Mouse (Mus musculus) gastrocnemius, postnatal 25 days (tissue): ENCODE data around the gene Arid3b. TPM values are rescaled to one million over a fixed set of nuclear protein-coding genes. Genes with fewer than 3 reads are reported as not detected.

Source experiments
- DNase-seq: peaks from one replicate; pipeline ENCODE4 v3.0.0; 2022
- total RNA-seq, 2 experiments: library from RNA; stranded (reverse); gene quantifications; 1 replicate in 1 of 2; 2 replicates in 1 of 2; pipeline ENCODE4 v1.2.3; 2021

Arid3b gene
- total RNA-seq, 2 experiments from 2014 or later, result 2.1 to 2.8 TPM

- no peak for DNase-seq
Measured at GRCm38 (mm10) chr9:57775736-57776135, 60.9 kb downstream of the Arid3b start.

- no peak for DNase-seq
Measured at GRCm38 (mm10) chr9:57775026-57775425, 61.6 kb downstream of the Arid3b start.

- DNase-seq, result no peak
Measured at GRCm38 (mm10) chr9:57774168-57774567, 62.4 kb downstream of the Arid3b start.

- no peak for DNase-seq
Measured at GRCm38 (mm10) chr9:57773754-57774153, 62.8 kb downstream of the Arid3b start.

DNA sequence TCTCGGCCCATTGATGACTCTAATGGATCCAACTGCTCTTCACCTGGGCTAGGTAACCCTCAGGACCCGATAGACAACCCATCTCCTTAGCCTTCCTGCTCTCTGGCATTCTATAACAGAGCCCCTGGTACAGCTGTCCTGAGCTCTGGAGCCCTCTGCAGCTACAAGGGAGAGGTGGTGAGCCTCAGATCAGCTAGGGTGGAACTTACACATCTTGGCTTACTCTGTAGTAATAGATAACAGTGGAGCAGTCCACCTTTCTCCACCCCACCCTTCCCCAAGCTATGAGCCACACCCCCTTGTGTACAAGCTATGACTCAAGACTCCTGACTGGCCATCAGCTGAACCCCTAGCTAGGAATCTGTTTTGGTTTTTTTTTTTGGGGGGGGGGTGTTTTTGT lies 65.8 kb downstream of the Arid3b start:
- no peak for DNase-seq

DNA sequence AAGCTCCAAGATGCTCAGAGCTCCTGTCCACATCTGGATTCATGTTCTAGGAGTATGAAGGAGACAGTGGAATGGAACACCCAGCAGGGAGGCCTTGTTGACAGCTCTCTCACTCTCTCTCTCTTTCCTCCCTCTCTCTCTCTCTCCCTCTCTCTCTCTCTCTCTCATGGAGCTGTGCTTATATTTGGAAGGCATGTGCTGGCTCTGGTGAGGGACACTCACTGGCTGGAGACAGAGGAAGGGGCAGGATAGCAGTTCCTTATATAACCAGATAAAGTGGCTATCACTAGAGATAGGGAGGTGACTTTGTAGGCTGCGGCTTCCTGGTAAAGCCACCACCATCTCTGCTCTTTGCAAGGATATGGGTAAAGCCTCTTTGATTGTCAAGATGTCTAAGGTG lies 66.4 kb downstream of the Arid3b start:
- no peak for DNase-seq

- DNase-seq, result peak; percentile 57
Measured at GRCm38 (mm10) chr9:57769539-57770069, 67.0 kb downstream of the Arid3b start.

DNA sequence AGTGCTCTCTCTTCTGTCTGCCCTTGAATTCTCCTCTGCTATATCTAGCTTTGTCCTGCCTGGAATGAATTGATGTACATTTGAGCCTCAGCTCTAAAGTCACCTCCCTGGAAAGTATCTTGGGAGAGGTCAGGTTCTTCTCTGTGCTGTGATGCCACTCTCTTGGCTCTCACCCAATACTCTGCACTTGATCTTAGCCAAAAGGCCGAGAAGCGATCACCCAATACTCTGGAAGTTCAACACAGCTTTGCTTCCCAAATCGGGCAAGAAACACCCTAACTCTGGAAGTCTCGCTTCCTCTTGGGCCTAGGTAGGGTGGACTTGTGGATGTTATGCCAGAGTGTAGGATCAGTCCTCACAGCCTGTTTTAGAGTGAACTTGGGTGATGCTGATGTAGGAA lies 69.4 kb downstream of the Arid3b start:
- DNase-seq, result no peak

DNA sequence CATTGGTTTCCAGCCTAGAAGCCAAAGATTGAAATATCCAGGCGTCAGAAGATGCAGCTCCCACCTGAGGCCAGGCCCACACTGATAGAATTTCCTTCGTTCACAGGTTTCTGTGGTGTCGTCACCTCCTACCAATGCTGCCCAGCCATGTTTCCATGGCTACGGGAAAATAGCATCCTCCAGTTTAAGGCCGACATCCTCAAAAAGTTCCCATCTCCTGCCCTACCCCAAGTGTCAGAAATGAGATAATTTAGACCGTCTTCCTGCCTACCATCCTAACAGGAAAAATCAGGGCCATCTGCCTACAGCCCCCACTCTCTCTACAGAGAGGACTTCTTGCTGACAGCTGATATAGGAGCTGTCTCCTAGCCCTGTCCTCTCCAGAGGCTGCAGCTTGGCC lies 70.2 kb downstream of the Arid3b start:
- no peak for DNase-seq

DNA sequence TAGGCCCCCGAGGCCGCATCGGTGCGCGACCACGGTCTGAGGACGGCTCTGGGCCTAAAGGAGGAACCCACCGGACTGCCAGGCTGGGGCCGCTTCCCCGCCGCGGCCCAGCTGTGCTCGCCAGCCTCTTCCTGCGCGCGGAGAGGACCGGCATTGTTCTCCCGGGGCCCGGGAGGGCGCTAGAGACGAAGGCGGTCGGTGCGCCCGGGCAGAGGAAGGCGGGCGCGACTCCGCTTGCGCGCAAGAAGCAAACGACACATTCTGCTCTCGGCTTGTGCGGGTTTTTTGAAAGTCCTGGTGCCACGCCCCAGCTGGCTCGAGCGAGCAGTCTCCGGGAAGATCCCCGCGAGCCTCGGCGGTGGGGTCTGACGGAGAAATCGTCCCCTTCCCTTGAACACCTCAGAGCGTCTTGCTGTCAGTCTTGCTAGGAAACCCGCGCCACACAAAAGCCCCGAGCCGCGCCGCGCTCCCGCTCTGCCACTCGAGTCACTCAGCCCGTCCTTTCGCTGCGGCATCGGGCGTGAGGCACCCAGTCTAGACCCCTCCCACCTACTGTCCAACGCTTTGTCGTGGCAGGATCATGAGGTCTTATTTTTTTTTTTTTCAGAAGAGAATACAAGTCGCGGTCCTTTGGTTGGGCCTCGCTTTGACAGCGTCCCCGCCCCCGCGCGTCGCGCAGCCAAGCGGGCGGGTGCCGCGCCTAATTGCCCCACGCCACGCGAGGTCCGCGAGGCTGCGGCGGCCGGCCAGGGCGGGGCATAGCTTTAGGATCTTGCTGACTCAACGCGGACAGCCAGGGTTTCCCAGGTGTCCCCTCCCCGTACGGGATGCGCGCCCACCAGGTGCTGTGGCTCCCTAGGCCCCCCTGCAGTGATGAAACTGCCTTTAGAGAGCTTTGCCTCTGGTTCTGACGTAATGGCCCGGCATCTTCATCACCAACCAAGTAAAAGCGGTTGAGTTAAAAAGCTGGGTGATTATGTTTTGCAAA lies 70.9 kb downstream of the Arid3b start, which contains the start of gene Clk3:
Gene Clk3 (minus strand): TSS at position 497 of the 988 bp plus-strand sequence.
- peak; percentile 62 for DNase-seq

- peak; percentile 97 for DNase-seq
Measured at GRCm38 (mm10) chr9:57764974-57765363, 71.6 kb downstream of the Arid3b start.

DNA sequence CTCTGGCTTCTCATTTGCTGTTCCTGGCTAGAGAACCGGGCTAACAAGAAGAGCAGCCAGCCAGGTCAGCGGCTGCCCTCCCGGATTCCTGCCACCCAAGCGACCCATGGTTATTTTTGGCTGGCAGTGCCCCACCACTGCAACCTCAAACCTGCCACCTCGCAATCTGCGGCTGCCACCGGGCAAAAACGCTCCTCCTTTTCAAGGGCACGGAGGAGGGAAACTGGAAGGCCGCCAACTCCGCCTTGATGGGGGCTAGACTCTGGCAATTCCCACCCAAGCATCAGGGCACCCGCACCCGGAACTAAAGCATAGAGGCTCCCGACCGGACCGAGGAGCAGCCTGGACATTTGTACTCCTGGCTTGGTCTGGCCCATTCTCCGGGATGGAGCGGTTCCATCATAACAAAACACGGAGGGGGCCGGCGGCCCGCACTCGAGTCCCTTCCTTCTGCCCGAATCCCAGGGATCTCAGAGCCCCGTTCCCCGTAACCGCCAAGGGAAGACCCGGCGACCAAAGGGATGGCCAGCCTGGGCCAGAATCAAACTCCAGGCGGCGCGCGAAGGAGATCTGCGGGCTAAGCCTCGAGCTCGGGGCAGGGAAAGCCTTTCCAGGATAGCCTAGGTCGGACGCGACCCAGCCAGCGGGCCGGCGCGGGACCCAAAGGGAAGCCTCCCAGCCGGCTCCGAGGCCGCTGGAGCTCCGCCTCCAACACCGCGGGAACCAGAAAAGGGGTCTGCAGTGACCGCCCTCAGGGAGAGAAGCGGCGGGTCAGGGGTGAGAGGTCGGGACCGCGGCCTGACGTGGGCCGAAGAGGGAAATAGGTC lies 72.2 kb downstream of the Arid3b start:
- peak; percentile 83 for DNase-seq

- peak; percentile 49 for DNase-seq
Measured at GRCm38 (mm10) chr9:57762563-57762991, 74.0 kb downstream of the Arid3b start.

DNA sequence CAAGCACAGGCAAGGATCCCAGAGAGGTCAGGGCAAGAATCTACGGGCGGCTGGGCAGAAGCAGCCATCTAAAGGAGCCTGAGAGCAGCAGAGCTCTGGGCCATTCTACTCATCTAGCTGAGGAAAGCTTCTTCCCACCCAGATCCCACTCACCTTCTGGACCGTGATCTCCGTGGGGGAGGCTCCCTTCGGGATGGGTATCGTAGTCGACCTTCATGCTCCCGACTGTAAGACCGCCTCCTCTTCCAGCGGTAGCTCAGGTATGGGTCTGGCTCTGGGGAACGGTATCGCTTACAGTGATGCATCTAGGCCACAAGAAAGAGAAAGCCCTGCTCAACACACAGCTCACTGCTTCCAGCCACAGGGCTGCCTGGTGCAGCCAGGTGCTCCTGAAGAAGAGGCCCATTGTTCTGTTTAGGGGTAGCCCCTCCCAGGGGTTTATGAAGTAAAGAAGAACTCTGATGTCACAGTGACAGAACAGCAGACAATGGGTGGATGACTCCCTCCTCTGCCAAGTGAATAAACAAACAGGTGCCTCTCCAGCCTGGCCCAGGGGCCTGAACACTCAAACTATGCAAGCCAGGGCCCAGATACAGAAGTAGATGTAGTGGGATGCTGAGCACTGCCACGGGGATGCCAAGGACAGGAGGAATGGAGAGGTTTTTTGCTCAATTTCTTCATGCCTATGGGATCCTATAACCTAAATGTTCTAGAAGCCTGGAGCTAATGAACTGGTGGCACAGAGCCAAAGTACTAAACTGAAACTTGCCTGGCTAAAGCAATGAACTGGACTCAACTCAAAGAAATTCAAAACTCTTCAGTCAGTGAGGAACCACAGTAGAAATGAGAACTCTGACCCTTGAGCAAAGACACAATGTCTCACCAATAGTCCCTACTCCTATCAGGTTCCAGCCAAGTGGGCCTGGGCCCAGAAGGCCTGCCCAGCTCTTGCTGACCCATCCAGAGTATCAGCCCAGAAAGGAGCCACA lies 74.7 kb downstream of the Arid3b start:
- peak; percentile 64 for DNase-seq

DNA sequence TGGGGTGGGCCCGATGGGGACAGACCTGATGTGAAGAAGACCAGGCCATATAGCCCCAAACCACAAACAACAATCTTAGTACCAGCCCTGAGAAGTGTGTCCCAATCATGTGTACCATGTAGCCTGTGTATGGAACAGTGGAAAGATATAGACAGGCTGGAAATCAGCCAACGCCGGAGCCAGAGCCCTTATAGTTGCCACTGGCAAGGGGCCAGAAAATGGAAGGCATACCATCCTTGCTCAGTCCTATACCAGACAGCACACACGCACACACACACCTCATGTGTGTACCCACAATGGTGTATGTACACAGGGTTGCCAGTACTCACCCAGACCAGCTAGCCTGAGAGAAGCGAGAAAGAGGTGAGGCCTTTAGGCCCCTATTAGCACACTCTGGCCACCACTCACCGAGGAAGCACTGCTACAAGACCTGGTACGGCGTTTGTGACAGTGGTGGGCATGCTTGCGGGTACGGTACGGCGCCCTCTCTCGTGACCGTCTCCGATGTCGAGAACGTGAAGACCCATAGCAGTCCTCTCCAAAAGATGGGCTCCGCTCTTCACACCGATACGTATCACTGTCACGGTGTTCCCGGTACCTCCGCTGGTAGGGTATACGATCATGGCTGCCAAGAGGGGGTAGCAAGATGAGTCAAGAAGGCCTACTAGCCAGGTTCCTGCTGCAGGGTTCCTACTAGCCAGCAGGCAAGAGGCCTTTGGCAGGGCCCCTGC lies 76.0 kb downstream of the Arid3b start:
- no peak for DNase-seq

DNA sequence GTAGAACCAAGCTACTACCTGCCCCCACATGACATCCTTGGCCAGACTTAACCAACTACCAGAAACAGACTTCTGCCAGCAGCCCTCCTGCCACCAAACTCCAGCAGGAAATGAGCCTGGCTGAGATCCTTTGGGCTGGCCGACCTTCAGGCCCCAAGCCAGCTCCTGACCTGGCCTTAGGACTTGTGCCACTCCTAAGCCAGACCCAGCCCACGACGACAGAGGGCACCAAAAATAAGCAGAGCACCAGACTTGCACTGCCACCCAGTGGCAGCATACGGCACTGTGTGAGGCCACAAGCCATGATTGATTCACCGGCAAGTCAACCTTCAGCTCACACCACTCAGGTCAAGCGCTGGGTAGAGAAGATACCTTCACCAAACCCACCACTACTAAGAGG lies 77.3 kb downstream of the Arid3b start:
- peak; percentile 83 for DNase-seq

GRCm38 (mm10) chr9:57758528-57758927 lies 78.1 kb downstream of the Arid3b start:
- no peak for DNase-seq

DNA sequence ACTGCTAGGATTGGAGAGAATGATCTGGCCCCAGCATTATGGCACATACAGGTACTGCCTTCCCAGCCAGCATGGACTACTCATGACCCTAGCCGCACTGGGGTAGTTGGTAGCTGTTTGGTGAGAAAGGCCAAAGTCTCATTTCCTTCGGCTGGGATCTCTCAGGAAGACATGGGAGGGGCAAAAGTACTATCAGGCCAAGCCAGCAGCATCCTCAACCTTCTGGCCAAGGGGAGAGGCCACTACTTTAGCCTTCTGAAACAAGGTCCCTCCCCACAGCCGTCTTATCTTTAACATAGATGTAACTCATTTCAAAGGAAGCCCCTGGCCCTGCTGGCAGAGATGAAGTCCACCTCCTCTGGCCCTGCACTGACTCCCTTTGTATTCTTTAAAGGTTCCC lies 79.0 kb downstream of the Arid3b start:
- no peak for DNase-seq

GRCm38 (mm10) chr9:57750901-57751300 lies 85.7 kb downstream of the Arid3b start:
- no peak for DNase-seq

DNA sequence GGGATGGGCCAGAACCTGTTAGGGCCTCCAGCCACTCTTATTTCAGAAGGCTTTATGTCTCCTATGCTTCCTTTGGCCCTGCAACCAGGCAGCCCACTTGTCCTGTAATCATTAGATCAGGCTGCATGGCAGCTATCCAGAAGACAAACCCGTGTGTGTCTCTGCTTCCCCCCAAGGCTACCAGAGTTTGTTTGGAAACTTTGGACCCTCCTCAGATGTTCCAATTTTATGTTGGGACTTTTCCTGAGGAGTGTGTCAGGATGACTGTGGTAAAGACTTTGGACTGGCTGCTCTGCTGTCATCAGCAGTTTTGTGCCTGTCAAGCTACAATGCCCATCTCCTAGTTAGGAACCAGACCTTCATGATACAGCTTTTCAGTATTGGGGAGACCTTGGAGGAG lies 87.8 kb downstream of the Arid3b start:
- no peak for DNase-seq

GRCm38 (mm10) chr9:57748137-57748536 lies 88.5 kb downstream of the Arid3b start:
- peak; percentile 47 for DNase-seq
